Mouse (Mus musculus): ENCODE data around the gene Stn1. TPM values are rescaled to one million over a fixed set of nuclear protein-coding genes. Genes with fewer than 3 reads are reported as not detected.

Gene Stn1
- total RNA-seq (2023), result 40.1 TPM

GRCm38 (mm10) chr19:47537300-47537792 lies at the start of gene Stn1:
Gene Stn1, minus strand, starts transcription at chr19:47537507.

GRCm38 (mm10) chr19:47579225-47579787 lies 42.0 kb upstream of the Stn1 start, which contains the start of gene Slk:
Gene Slk, plus strand, starts transcription at chr19:47579678.

GRCm38 (mm10) chr19:47464304-47465241 lies 72.7 kb downstream of the Stn1 start, which contains the start of gene Sh3pxd2a:
Gene Sh3pxd2a, minus strand, starts transcription at chr19:47464401.

Other genes with a start within 250 kb of the Stn1 start
- 25.6 TPM for gene Sh3pxd2a, start 73.1 kb downstream of the Stn1 start, total RNA-seq (2023)
- gene Slk, start 42.2 kb upstream of the Stn1 start, total RNA-seq (2023), result 56.3 TPM
- not detected for gene Col17a1, start 154.6 kb upstream of the Stn1 start, total RNA-seq (2023)
- 68.2 TPM for gene Sfr1, start 194.2 kb upstream of the Stn1 start, total RNA-seq (2023)